Mouse (Mus musculus): Measurements from ENCODE around the gene Ccdc114.

- TF ChIP-seq CTCF (IDR thresholded peaks at IDR 0.05; ENCODE audit: low read depth, low read length) (no peak), GATA1 (IDR thresholded peaks at IDR 0.05; ENCODE audit: borderline replicate concordance, low read length) (no peak), POLR2AphosphoS5 (IDR thresholded peaks at IDR 0.05; ENCODE audit: insufficient replicate concordance, low read depth, low read length) (no peak), TAL1 (conservative IDR thresholded peaks at IDR 0.05; ENCODE audit: low read depth, low read length) (no peak)
These were observed 16.0 kb downstream of the Ccdc114 start for GRCm38 (mm10) chr7:45939836-45940235.

Measured in G1E (cell line).